Mouse (Mus musculus): ENCODE measurements around the gene Slc27a5. TPM values are rescaled to one million over a fixed set of nuclear protein-coding genes. Genes with fewer than 3 reads are reported as not detected.

The Slc27a5 gene
- polyA plus RNA-seq, 1 experiment from 2014 or later: 0.75 TPM

DNA sequence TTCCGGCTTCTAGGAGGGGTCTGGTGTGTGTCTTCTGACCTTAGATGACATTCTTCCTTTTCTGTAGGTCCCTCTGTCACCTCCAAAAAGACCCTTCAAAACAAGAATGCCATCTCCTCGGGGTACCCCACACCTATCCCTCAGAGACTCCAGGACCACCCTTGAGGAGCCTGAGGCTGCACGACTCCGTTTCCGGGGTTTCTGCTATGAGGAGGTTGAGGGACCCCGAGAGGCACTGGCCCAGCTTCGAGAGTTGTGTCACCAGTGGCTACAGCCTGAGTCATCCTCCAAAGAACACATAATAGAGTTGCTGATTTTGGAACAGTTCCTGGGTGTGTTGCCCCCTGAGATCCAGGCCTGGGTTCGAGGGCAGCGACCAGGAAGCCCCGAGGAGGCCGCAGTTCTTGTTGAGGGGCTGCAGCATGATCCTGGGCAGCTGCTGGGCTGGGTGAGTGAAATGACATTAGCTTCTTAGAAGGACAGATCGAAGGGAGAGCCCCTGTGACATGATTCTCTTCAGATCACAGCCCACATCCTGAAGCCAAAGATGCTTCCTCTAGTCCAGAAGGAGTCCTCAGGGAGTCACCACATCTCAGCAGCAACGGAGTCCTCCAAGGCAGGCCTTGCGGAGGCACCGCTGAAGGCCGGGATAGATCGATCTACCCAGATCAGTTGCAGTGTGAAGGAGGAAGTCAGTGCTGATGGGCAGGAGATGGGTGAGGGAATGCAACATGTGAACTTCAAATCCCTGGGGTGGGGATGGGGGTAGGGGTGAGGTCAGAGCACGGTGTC lies 18.9 kb downstream of the Slc27a5 start:
- Histone ChIP-seq H3K9me3 (ENCODE audit: control insufficient read depth, low read length) (no peaks in the 10 kb centered on the region), H3K4me3 (replicated peaks; ENCODE audit: low read length) (no peak overlapping the region; the same call in 1 of the 2 replicates), H3K36me3 (ENCODE audit: control insufficient read depth, insufficient read depth) (no peaks in the 10 kb centered on the region), H3K9ac (replicated peaks; ENCODE audit: low read depth, low read length) (no peak overlapping the region), H3K4me1 (replicated peaks; ENCODE audit: control insufficient read depth, insufficient read depth, low read length) (peaks cover 11% of the 10 kb centered on the region), H3K27ac (ENCODE audit: low read length) (no peak overlapping the region; the same call in 1 of the 2 replicates), H3K27me3 (replicated peaks; ENCODE audit: control insufficient read depth, insufficient read depth, low read length) (no peaks in the 10 kb centered on the region), H3K4me2 (ENCODE audit: low read length) (no peak overlapping the region)
- 90% methylated on average over 18 of the region's 18 CpGs for WGBS
- no peak for ATAC-seq

DNA sequence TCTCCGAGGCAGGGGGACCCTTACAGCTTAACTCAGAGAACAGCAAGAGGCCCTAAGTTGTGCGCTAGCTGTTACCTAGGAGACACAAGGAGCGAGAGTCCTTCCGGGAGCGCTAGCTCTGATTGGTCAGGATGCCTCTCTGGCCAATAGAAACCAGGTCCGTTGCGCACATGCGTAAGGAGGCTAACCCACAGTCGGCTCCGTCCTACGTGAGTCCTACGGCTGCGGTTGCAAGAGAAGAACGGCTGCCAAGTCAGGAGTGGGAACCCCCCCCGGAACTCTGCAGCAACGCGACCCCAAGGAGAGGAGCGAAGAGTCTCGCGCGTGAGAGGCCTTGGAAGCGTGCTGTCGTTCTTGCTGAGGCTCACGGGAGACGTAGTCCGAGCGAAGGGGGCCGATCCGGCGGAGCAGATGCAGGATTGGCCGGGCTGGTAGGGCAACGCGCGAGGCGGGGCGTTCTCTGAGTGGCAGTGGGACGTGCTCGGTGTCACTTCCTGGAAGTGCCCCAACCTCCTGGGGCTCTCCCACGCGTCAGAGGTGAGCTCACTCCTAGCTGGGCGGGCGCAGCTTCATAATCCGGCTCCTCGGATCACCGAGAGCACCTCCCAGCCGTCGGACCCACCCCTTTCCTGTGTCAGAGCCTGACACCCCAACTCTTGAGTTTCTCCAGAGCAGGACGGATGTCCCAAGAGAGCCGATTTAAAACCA lies 20.2 kb downstream of the Slc27a5 start, which contains the start of gene Zfp446:
Gene Zfp446, plus strand, starts transcription at position 167 of the 708 bp plus-strand sequence.
- peak within 1 kb of the TSS; percentile 61 for H3K9ac ChIP-seq (replicated peaks; ENCODE audit: low read depth, low read length)
- peak; percentile 97 for ATAC-seq
- WGBS: 0% methylated on average over 49 of the region's 49 CpGs
- no peaks in the 10 kb centered on the region for H3K36me3 ChIP-seq (ENCODE audit: control insufficient read depth, insufficient read depth)
- H3K27me3 ChIP-seq (replicated peaks; ENCODE audit: control insufficient read depth, insufficient read depth, low read length): no peaks in the 10 kb centered on the region
- H3K4me1 ChIP-seq (replicated peaks; ENCODE audit: control insufficient read depth, insufficient read depth, low read length): peaks cover 11% of the 10 kb centered on the region
- H3K27ac ChIP-seq (ENCODE audit: low read length): peak within 1 kb of the TSS; percentile 93
- H3K4me3 ChIP-seq (replicated peaks; ENCODE audit: low read length): peak within 1 kb of the TSS; percentile 62
- peak within 1 kb of the TSS; percentile 70 for H3K4me2 ChIP-seq (ENCODE audit: low read length)
- no peaks in the 10 kb centered on the region for H3K9me3 ChIP-seq (ENCODE audit: control insufficient read depth, low read length)

DNA sequence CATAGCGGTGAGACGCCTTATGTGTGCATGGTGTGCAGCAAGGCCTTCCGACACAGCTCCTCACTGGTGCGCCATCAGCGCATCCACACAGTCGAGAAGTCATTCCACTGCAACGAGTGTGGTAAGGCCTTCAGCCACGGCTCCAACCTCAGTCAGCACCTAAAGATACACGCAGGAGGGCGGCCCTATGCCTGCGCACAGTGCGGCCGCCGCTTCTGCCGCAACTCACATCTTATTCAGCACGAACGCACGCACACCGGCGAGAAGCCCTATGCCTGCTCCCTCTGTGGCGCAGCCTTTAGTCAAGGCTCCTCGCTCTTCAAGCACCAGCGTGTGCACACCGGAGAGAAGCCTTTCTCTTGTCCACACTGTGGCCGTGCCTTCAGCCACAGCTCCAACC lies 27.1 kb downstream of the Slc27a5 start:
- 96% methylated on average over 25 of the region's 25 CpGs for WGBS
- Histone ChIP-seq H3K9ac (replicated peaks; ENCODE audit: low read depth, low read length) (no peak overlapping the region), H3K27ac (ENCODE audit: low read length) (no peak overlapping the region), H3K4me3 (replicated peaks; ENCODE audit: low read length) (no peak overlapping the region), H3K4me1 (replicated peaks; ENCODE audit: control insufficient read depth, insufficient read depth, low read length) (peaks cover 12% of the 10 kb centered on the region), H3K36me3 (ENCODE audit: control insufficient read depth, insufficient read depth) (peaks cover 22% of the 10 kb centered on the region), H3K9me3 (ENCODE audit: control insufficient read depth, low read length) (no peaks in the 10 kb centered on the region), H3K4me2 (ENCODE audit: low read length) (no peak overlapping the region), H3K27me3 (replicated peaks; ENCODE audit: control insufficient read depth, insufficient read depth, low read length) (no peaks in the 10 kb centered on the region)
- no peak for ATAC-seq

DNA sequence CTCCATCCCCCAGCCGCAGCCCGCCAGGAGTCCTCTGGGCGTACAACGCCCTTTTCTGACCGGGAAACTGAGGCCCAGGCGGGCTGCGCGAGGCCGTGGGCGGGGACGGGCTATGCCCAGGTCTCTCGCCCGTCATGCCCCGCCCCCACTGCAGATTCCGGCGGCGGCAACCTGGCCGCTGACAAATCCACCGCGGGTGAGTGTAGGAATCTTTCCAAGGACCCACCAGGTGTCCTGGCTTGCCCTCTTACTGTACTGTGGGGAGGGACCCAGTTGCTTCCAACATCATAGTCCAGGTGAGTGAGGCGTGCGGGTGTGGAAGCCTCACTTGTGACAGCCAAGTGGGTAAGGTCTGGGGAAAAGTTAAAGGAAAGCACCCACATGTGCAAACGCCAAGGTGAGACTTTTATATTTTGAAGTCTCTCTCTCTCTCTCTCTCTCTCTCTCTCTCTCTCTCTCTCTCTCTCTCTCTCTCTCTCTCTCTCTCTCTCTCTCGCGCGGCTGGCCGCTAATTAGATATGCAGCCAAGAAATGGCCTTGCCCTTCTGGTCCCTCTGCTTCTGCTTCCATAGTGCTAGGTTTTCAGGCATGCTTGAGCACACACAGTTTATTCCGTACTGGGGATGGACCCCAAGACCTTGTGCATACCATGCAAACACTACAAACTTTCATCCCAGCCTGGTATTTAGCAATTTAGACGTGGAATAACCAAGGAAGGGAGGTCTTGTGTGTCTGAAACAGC lies 31.7 kb downstream of the Slc27a5 start:
- Histone ChIP-seq H3K27me3 (replicated peaks; ENCODE audit: control insufficient read depth, insufficient read depth, low read length) (no peaks in the 10 kb centered on the region), H3K4me1 (replicated peaks; ENCODE audit: control insufficient read depth, insufficient read depth, low read length) (peaks cover 19% of the 10 kb centered on the region), H3K4me2 (ENCODE audit: low read length) (peak overlapping the region; percentile 82), H3K9ac (replicated peaks; ENCODE audit: low read depth, low read length) (peak overlapping the region; percentile 85), H3K9me3 (ENCODE audit: control insufficient read depth, low read length) (no peaks in the 10 kb centered on the region), H3K27ac (ENCODE audit: low read length) (peak overlapping the region; percentile 76), H3K4me3 (replicated peaks; ENCODE audit: low read length) (peak overlapping the region; percentile 70), H3K36me3 (ENCODE audit: control insufficient read depth, insufficient read depth) (peaks cover 19% of the 10 kb centered on the region)
- ATAC-seq: peak; percentile 41
- WGBS: under 1% methylated on average over 26 of the region's 29 CpGs

DNA sequence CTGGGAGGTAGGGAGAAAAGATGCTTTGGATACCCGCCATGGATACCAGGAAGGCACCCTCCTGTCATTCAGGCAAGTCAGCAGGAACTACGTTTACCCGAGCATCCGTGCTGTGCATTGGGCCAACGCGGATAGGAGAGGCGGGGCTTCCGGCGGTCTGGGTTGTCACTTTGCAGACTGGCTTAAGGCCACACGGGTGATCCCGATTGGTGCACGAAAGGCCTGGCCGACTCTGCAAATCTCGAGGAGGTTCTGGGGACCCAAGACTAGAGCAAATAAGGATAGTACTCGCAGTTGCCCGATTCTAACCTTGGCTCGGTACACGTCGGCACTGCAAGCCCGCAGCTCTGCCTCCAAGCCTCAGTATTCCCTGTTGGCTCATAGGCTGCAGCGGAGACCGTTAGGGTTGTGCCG lies 32.3 kb downstream of the Slc27a5 start, which contains the start of gene Zfp324:
Gene Zfp324, plus strand, starts transcription at position 161 of the 414 bp plus-strand sequence.
- peak; percentile 92 for ATAC-seq
- Histone ChIP-seq H3K9ac (replicated peaks; ENCODE audit: low read depth, low read length) (peak within 1 kb of the TSS; percentile 85), H3K9me3 (ENCODE audit: control insufficient read depth, low read length) (no peaks in the 10 kb centered on the region), H3K4me1 (replicated peaks; ENCODE audit: control insufficient read depth, insufficient read depth, low read length) (peaks cover 24% of the 10 kb centered on the region), H3K27ac (ENCODE audit: low read length) (peak within 1 kb of the TSS; percentile 76), H3K4me3 (replicated peaks; ENCODE audit: low read length) (peak within 1 kb of the TSS; percentile 70), H3K36me3 (ENCODE audit: control insufficient read depth, insufficient read depth) (peaks cover 13% of the 10 kb centered on the region), H3K27me3 (replicated peaks; ENCODE audit: control insufficient read depth, insufficient read depth, low read length) (no peaks in the 10 kb centered on the region), H3K4me2 (ENCODE audit: low read length) (peak within 1 kb of the TSS; percentile 82)
- WGBS: 0% methylated on average over 23 of the region's 23 CpGs

DNA sequence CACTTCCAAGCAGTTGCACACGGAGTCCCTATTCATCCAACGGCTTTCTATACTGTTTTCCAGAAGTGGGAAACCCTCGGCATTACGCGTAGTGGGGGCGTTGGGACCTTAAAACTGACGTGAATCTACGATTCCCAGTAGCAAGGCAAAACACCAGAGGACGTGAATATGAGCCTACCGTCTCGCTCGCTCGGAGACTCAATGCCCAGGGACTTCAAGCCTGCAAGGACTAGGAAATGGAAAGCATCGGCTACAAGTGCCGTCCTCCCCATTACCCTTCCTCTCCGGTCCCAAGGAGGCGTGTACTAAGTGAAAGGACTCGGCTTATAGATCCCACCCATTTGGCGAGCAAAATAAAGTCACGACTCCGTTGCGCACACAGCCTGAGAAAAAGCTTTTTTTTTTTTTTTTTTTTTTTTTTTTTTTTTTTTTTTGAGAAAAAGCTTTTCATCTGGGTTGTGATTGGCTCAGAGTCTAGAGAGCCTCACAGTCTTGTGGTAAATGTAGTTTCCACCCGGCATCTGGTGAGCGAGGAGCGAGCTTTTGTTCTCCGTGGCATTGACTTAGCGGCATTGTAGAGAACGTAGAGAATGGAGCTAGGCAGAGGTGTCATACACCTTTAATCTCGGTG lies 36.4 kb downstream of the Slc27a5 start:
- Histone ChIP-seq H3K4me1 (replicated peaks; ENCODE audit: control insufficient read depth, insufficient read depth, low read length) (peaks cover 15% of the 10 kb centered on the region), H3K9me3 (ENCODE audit: control insufficient read depth, low read length) (no peaks in the 10 kb centered on the region), H3K36me3 (ENCODE audit: control insufficient read depth, insufficient read depth) (no peaks in the 10 kb centered on the region), H3K4me2 (ENCODE audit: low read length) (peak overlapping the region; percentile 61), H3K27ac (ENCODE audit: low read length) (peak overlapping the region; percentile 92), H3K27me3 (replicated peaks; ENCODE audit: control insufficient read depth, insufficient read depth, low read length) (no peaks in the 10 kb centered on the region), H3K9ac (replicated peaks; ENCODE audit: low read depth, low read length) (peak overlapping the region; percentile 69), H3K4me3 (replicated peaks; ENCODE audit: low read length) (peak overlapping the region; percentile 57)
- 1% methylated on average over 29 of the region's 29 CpGs for WGBS
- ATAC-seq: peak; percentile 85

DNA sequence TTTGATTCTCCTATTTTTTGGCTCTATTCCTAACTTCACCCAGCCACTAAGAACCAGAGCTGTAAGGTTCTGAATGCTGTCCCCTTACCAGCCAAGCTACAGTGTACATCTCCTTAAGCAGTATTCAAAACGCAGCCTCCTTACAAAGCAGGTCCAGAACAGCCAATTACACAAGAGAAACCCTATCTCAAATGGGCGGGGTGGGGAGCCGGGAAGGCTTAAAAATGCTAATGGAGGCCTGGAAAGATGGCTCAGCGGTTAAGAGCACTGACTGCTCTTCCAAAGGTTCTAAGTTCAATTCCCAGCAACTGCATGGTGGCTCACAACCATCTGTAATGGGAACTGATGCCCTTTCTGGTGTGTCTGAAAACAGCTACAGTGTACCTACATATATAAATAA lies 38.3 kb downstream of the Slc27a5 start:
- no peak overlapping the region for H3K9ac ChIP-seq (replicated peaks; ENCODE audit: low read depth, low read length)
- H3K4me1 ChIP-seq (replicated peaks; ENCODE audit: control insufficient read depth, insufficient read depth, low read length): peaks cover 6% of the 10 kb centered on the region
- H3K9me3 ChIP-seq (ENCODE audit: control insufficient read depth, low read length): no peaks in the 10 kb centered on the region
- no peaks in the 10 kb centered on the region for H3K27me3 ChIP-seq (replicated peaks; ENCODE audit: control insufficient read depth, insufficient read depth, low read length)
- H3K27ac ChIP-seq (ENCODE audit: low read length): no peak overlapping the region
- no peaks in the 10 kb centered on the region for H3K36me3 ChIP-seq (ENCODE audit: control insufficient read depth, insufficient read depth)
- ATAC-seq: no peak
- no peak overlapping the region for H3K4me3 ChIP-seq (replicated peaks; ENCODE audit: low read length)
- H3K4me2 ChIP-seq (ENCODE audit: low read length): no peak overlapping the region
- WGBS: 16% methylated on average over 4 of the region's 4 CpGs

DNA sequence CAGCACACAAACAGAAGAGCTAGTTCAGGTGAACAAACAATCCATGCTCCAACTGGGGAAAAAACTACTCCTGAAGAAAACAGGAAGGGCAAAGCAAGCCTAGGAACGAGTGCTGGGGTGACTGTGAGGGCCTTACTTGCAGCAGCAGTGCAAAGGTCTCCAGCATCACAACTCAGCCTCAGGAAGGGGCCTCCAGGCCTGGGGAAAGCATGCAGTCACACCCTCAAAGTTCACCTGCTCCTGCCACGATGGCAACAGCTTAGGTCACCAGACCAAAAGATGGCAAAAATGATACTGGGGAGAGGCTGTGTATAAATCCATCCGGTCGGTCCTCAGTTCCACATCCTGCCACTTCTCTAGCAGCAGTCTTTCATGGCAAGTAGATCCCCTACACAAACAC lies 39.0 kb downstream of the Slc27a5 start:
- Histone ChIP-seq H3K27ac (ENCODE audit: low read length) (no peak overlapping the region), H3K27me3 (replicated peaks; ENCODE audit: control insufficient read depth, insufficient read depth, low read length) (no peaks in the 10 kb centered on the region), H3K9me3 (ENCODE audit: control insufficient read depth, low read length) (no peaks in the 10 kb centered on the region), H3K4me3 (replicated peaks; ENCODE audit: low read length) (no peak overlapping the region), H3K4me1 (replicated peaks; ENCODE audit: control insufficient read depth, insufficient read depth, low read length) (peaks cover 5% of the 10 kb centered on the region), H3K9ac (replicated peaks; ENCODE audit: low read depth, low read length) (no peak overlapping the region), H3K36me3 (ENCODE audit: control insufficient read depth, insufficient read depth) (no peaks in the 10 kb centered on the region), H3K4me2 (ENCODE audit: low read length) (no peak overlapping the region)
- no peak for ATAC-seq
- WGBS: 86% methylated on average over 4 of the region's 4 CpGs
